Mouse (Mus musculus) MEL (cell line): ENCODE results near the gene Myocd. TPM values are rescaled to one million over a fixed set of nuclear protein-coding genes. Genes with fewer than 3 reads are reported as not detected.

Source experiments
- DNase-seq: peaks from one replicate; pipeline ENCODE4 v3.0.0; 2011; ENCODE audit warnings: low read depth, low spot score
- H3K27ac ChIP-seq: 2 replicates; pipeline ENCODE4 v1.5.1; 2012; ENCODE audit warnings: low read depth, mild to moderate bottlenecking, control low read depth, low read length, moderate library complexity; ENCODE audit not compliant: control insufficient read depth
- H3K27me3 ChIP-seq, 2 experiments: fragments of 150-350 bp in 1 of 2; sonication (generic) in 1 of 2; 2 replicates each; pipeline ENCODE4 v1.6.1; 2012; ENCODE audit warnings: low read length in 2 of 2, mild to moderate bottlenecking in 2 of 2, improper control_type of control experiment in 1 of 2, moderate library complexity in 1 of 2; ENCODE audit not compliant: insufficient read depth in 2 of 2, control insufficient read depth in 1 of 2
- H3K36me3 ChIP-seq, 2 experiments: 2 replicates each; pipeline ENCODE4 v1.6.1; 2012 to 2014; ENCODE audit warnings: low read length in 2 of 2, improper control_type of control experiment in 1 of 2, inconsistent platforms in 1 of 2, mild to moderate bottlenecking in 1 of 2; ENCODE audit not compliant: insufficient read depth in 2 of 2, control insufficient read depth in 1 of 2
- H3K4me1 ChIP-seq, 2 experiments: fragments of 150-350 bp in 1 of 2; sonication (generic) in 1 of 2; 2 replicates each; pipeline ENCODE4 v1.6.1; 2012; ENCODE audit warnings: low read length in 2 of 2, improper control_type of control experiment in 1 of 2, mild to moderate bottlenecking in 1 of 2; ENCODE audit not compliant: insufficient read depth in 2 of 2, control insufficient read depth in 1 of 2
- H3K4me3 ChIP-seq, 2 experiments: fragments of 150-350 bp in 1 of 2; sonication (generic) in 1 of 2; 2 replicates each; pipeline ENCODE4 v1.5.1; 2012; ENCODE audit warnings: low read depth in 2 of 2, low read length in 2 of 2, mild to moderate bottlenecking in 2 of 2, moderate library complexity in 2 of 2, control low read depth in 1 of 2, improper control_type of control experiment in 1 of 2; ENCODE audit not compliant: control insufficient read depth in 1 of 2, insufficient read depth in 1 of 2
- H3K79me2 ChIP-seq: 2 replicates; pipeline ENCODE4 v1.6.1; 2012; ENCODE audit warnings: mild to moderate bottlenecking, low read length, moderate library complexity; ENCODE audit not compliant: control insufficient read depth, poor library complexity, insufficient read depth
- H3K9ac ChIP-seq: 2 replicates; pipeline ENCODE4 v1.6.1; 2012; ENCODE audit warnings: low read depth, mild to moderate bottlenecking, control low read depth, low read length, moderate library complexity; ENCODE audit not compliant: control insufficient read depth, poor library complexity, severe bottlenecking
- H3K9me3 ChIP-seq: fragments of 150-350 bp; sonication (generic); replicated peaks from 2 replicates; pipeline ENCODE4 v1.6.1; 2012; ENCODE audit warnings: mild to moderate bottlenecking, low read length, improper control_type of control experiment, moderate library complexity; ENCODE audit not compliant: insufficient read depth
- EP300 ChIP-seq, 2 experiments: IDR thresholded peaks; 2 replicates each; pipeline ENCODE4 v1.6.1; 2011; ENCODE audit warnings: improper control_type of control experiment in 2 of 2, low read length in 2 of 2, low read depth in 1 of 2, mild to moderate bottlenecking in 1 of 2
- GABPA ChIP-seq: IDR thresholded peaks from 2 replicates; pipeline ENCODE4 v1.6.1; 2012; ENCODE audit warnings: low read depth, mild to moderate bottlenecking, inconsistent platforms, low read length, improper control_type of control experiment, moderate library complexity
- JUND ChIP-seq: IDR thresholded peaks from 2 replicates; pipeline ENCODE4 v1.6.1; 2011; ENCODE audit warnings: low read depth, mild to moderate bottlenecking, improper control_type of control experiment, low read length
- KAT2A ChIP-seq: conservative IDR thresholded peaks from 2 replicates; pipeline ENCODE4 v1.6.1; 2012; ENCODE audit warnings: low read depth, low read length, improper control_type of control experiment, inconsistent platforms
- MAZ ChIP-seq: IDR thresholded peaks from 2 replicates; pipeline ENCODE4 v1.6.1; 2012; ENCODE audit warnings: low read depth, mild to moderate bottlenecking, inconsistent platforms, low read length, improper control_type of control experiment
- MEF2A ChIP-seq: IDR thresholded peaks from 2 replicates; pipeline ENCODE4 v1.6.1; 2014; ENCODE audit warnings: low read depth, mild to moderate bottlenecking, inconsistent platforms, low read length, improper control_type of control experiment; ENCODE audit not compliant: poor library complexity, insufficient replicate concordance, severe bottlenecking; ENCODE audit errors: extremely low read depth
- MXI1 ChIP-seq: IDR thresholded peaks from 2 replicates; pipeline ENCODE4 v1.6.1; 2011; ENCODE audit warnings: mild to moderate bottlenecking, low read depth, low read length, improper control_type of control experiment
- NELFE ChIP-seq: IDR thresholded peaks from 2 replicates; pipeline ENCODE4 v1.6.1; 2011; ENCODE audit warnings: low read depth, low read length, improper control_type of control experiment
- POLR2A ChIP-seq, 2 experiments: IDR thresholded peaks; 2 replicates each; pipeline ENCODE4 v1.6.1; 2011 to 2012; ENCODE audit warnings: low read length in 2 of 2, mild to moderate bottlenecking in 2 of 2, control low read depth in 1 of 2, improper control_type of control experiment in 1 of 2, low read depth in 1 of 2, moderate library complexity in 1 of 2; ENCODE audit not compliant: control insufficient read depth in 1 of 2, insufficient read depth in 1 of 2, poor library complexity in 1 of 2
- POLR2AphosphoS2 ChIP-seq: IDR thresholded peaks from 2 replicates; pipeline ENCODE4 v1.6.1; 2011; ENCODE audit warnings: low read length, improper control_type of control experiment
- POLR2AphosphoS5 ChIP-seq: IDR thresholded peaks from 2 replicates; pipeline ENCODE4 v1.6.1; 2012; ENCODE audit warnings: low read depth, borderline replicate concordance, mild to moderate bottlenecking, inconsistent platforms, low read length, moderate library complexity, mixed read lengths
- TAL1 ChIP-seq: IDR thresholded peaks from 2 replicates; pipeline ENCODE4 v1.6.1; 2012; ENCODE audit warnings: mild to moderate bottlenecking, inconsistent platforms, low read length, moderate library complexity, mixed read lengths
- TBP ChIP-seq: IDR thresholded peaks from 2 replicates; pipeline ENCODE4 v1.8.0; 2011; ENCODE audit warnings: low read depth, low read length, improper control_type of control experiment
- TCF12 ChIP-seq: IDR thresholded peaks from 2 replicates; pipeline ENCODE4 v1.6.1; 2014; ENCODE audit warnings: low read depth, mild to moderate bottlenecking, inconsistent platforms, low read length, improper control_type of control experiment, moderate library complexity
- UBTF ChIP-seq: IDR thresholded peaks from 2 replicates; pipeline ENCODE4 v1.6.1; 2012; ENCODE audit warnings: low read depth, mild to moderate bottlenecking, inconsistent platforms, low read length, improper control_type of control experiment, moderate library complexity, borderline replicate concordance; ENCODE audit not compliant: insufficient read depth
- ZMIZ1 ChIP-seq: IDR thresholded peaks from 2 replicates; pipeline ENCODE4 v1.6.1; 2012; ENCODE audit warnings: low read depth, mild to moderate bottlenecking, inconsistent platforms, low read length, improper control_type of control experiment, moderate library complexity
- ZNF384 ChIP-seq: IDR thresholded peaks from 2 replicates; pipeline ENCODE4 v1.6.1; 2012; ENCODE audit warnings: low read depth, mild to moderate bottlenecking, inconsistent platforms, low read length, improper control_type of control experiment
- polyA plus RNA-seq, 2 experiments: library from polyadenylated mRNA; stranded (reverse) in 1 of 2; unstranded in 1 of 2; fragments of >175 nt in 1 of 2; fragments of >200 nt in 1 of 2; gene quantifications; 2 replicates each; pipeline versions ENCODE4 v1.2.1 to v1.2.4; 2012; ENCODE audit warnings: low replicate concordance in 2 of 2, low read depth in 1 of 2; ENCODE audit not compliant: insufficient read length in 2 of 2, insufficient read depth in 1 of 2, missing spikeins in 1 of 2
- total RNA-seq: library from RNA; depleted of rRNA; stranded (reverse); fragments of 300-350 nt; gene quantifications from 2 replicates; pipeline ENCODE4 v1.2.3, GENCODE M21; 2012

Gene Myocd
- total and polyA plus RNA-seq, 3 experiments, result not detected

DNA sequence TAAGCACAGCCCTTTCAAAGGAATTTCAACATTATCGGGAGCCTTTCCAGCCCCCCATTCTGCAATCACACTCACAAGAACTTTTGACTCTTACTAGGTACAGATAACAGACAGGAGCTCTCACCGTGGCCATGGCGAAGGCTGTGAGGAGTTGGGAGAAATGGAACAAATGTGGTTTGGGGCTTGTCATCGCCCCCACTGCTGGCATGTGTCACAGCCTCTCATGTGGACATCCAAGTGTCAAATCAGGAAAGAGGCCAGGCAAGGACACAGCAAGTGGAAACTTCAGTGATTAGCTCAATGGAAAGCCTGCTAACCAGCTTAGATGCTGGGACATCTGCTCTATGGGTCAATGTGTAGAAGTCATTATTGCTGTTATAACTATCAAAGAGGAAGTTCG is 64.5 kb downstream of the Myocd start:
- Histone ChIP-seq H3K4me1 (no peaks in the 10 kb centered on the region), H3K4me3 (no peak overlapping the region), H3K36me3 (no peaks in the 10 kb centered on the region), H3K79me2 (no peaks in the 10 kb centered on the region), H3K9ac (no peak overlapping the region), H3K27me3 (no peaks in the 10 kb centered on the region), H3K27ac (no peak overlapping the region), H3K9me3 (no peaks in the 10 kb centered on the region)
- TF ChIP-seq GABPA (no peak), POLR2AphosphoS5 (no peak), MEF2A (no peak)
- DNase-seq, result no peak

DNA sequence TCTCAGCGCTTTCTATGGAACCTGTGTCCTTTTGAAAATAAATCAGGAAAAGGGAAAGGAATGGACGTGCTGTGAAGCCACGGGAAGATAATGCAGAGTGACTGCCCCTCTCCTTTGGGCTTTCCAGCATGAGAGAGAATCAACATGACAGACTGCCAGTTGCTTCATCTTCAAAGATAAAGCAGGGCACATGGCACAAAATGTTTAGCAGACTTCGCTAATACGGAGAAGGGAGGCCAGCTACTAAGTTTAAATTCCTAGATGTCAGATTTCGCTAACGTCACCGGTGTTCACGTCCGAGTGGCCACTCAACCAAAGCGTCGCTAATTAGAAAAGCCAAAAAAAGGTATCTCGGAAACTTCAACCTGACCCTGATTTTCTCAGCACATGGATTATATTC is 65.1 kb downstream of the Myocd start:
- TF ChIP-seq ZMIZ1 (no peak), POLR2AphosphoS2 (no peak), ZNF384 (no peak), POLR2AphosphoS5 (no peak), MXI1 (no peak), NELFE (no peak), MAZ (no peak), JUND (no peak), UBTF (no peak), TCF12 (no peak), POLR2A (IDR thresholded peaks at IDR 0.05; ENCODE audit: control insufficient read depth in 1 of 2, insufficient read depth in 1 of 2, low read depth in 1 of 2, low read length in 2 of 2, poor library complexity in 1 of 2) (no peak), TAL1 (no peak), KAT2A (no peak), TBP (no peak), EP300 (IDR thresholded peaks at IDR 0.05; ENCODE audit: low read depth in 1 of 2, low read length in 2 of 2) (no peak)
- Histone ChIP-seq H3K4me3 (no peak overlapping the region), H3K79me2 (no peaks in the 10 kb centered on the region), H3K4me1 (no peaks in the 10 kb centered on the region), H3K9me3 (no peaks in the 10 kb centered on the region), H3K36me3 (no peaks in the 10 kb centered on the region), H3K27ac (no peak overlapping the region), H3K9ac (no peak overlapping the region), H3K27me3 (no peaks in the 10 kb centered on the region)
- no peak for DNase-seq
